In genomic region chr13:77264481-77264880, GRCm38 (mm10) we compare ENCODE assay signal across 27 mouse cellular contexts.
"Had no signal": no experiment of that assay in that cellular context is flagged by ENCODE, and none has a peak within 500 bp of the region (broad histone marks: within the 10 kb centered on the region; RNA-seq: fewer than 3 reads in every experiment).

No protein-coding gene starts in this region.

- H3K4me1 ChIP-seq: heart, embryonic 10.5 days; hindbrain, embryonic 10.5 days; hindbrain, embryonic 12.5 days; intestine, embryonic 15.5 days; kidney, embryonic 15.5 days; limb, embryonic 15.5 days had no signal

- H3K27me3 ChIP-seq: heart, embryonic 12.5 days; hindbrain, embryonic 12.5 days; intestine, embryonic 15.5 days; kidney, embryonic 15.5 days had no signal

- H3K9ac ChIP-seq: heart, embryonic 12.5 days; hindbrain, embryonic 12.5 days; hindbrain, embryonic 14.5 days; intestine, embryonic 15.5 days; kidney, embryonic 15.5 days; limb, embryonic 13.5 days; limb, embryonic 15.5 days; liver, embryonic 14.5 days had no signal

- H3K4me3 ChIP-seq: gastrocnemius, adult 2 months; heart, embryonic 10.5 days; heart, embryonic 12.5 days; hindbrain, embryonic 10.5 days; hindbrain, embryonic 12.5 days; intestine, embryonic 15.5 days; kidney, embryonic 15.5 days; layer of hippocampus, adult 2 months; left cerebral cortex, adult 2 months; limb, embryonic 13.5 days; limb, embryonic 15.5 days had no signal

- H3K9me3 ChIP-seq: heart, embryonic 10.5 days; heart, embryonic 12.5 days; hindbrain, embryonic 10.5 days; hindbrain, embryonic 12.5 days; intestine, embryonic 15.5 days; kidney, embryonic 15.5 days; limb, embryonic 13.5 days; limb, embryonic 15.5 days had no signal

- H3K4me2 ChIP-seq: heart, embryonic 12.5 days; hindbrain, embryonic 12.5 days; hindbrain, embryonic 14.5 days; intestine, embryonic 15.5 days; kidney, embryonic 15.5 days; limb, embryonic 13.5 days; limb, embryonic 15.5 days had no signal

- DNase-seq: gastrocnemius, adult 2 months; gastrocnemius, postnatal 10 days; gastrocnemius, postnatal 25 days; heart, adult 18-20 months; heart, postnatal 10 days; heart, postnatal 4 days; kidney, adult 18-20 months; kidney, adult 9 months; kidney, postnatal 25 days; kidney, postnatal 4 days; left cerebral cortex, postnatal 4 days had no signal

- ATAC-seq: hindbrain, embryonic 16.5 days; inflammation-experienced regulatory T-cells, adult 6 months; intestine, embryonic 15.5 days; intestine, postnatal 0 days had no signal

- H3K27ac ChIP-seq: gastrocnemius, adult 2 months; heart, embryonic 10.5 days; hindbrain, embryonic 10.5 days; hindbrain, embryonic 12.5 days; hindbrain, embryonic 14.5 days; intestine, embryonic 15.5 days; kidney, embryonic 15.5 days; kidney, postnatal 0 days; layer of hippocampus, adult 2 months; left cerebral cortex, adult 2 months; limb, embryonic 13.5 days; limb, embryonic 15.5 days; liver, embryonic 14.5 days had no signal

- H3K36me3 ChIP-seq: heart, embryonic 10.5 days; heart, embryonic 12.5 days; hindbrain, embryonic 10.5 days; hindbrain, embryonic 12.5 days; intestine, embryonic 15.5 days; kidney, embryonic 15.5 days; limb, embryonic 13.5 days; limb, embryonic 15.5 days had no signal
